In genomic region chr3:89061696-89062095, GRCm38 (mm10) we compare ENCODE assay signal across 21 mouse cellular contexts. TPM values are rescaled to one million over a fixed set of nuclear protein-coding genes. Genes with fewer than 3 reads are reported as not detected.
"Had no signal": no experiment of that assay in that cellular context is flagged by ENCODE, and none has a peak within 500 bp of the region (broad histone marks: within the 10 kb centered on the region; RNA-seq: fewer than 3 reads in every experiment).

No protein-coding gene starts in this region.

- H3K4me2 ChIP-seq: limb, embryonic 12.5 days; liver, embryonic 13.5 days; lung, embryonic 15.5 days; midbrain, embryonic 15.5 days; neural tube, embryonic 12.5 days; stomach, embryonic 15.5 days had no signal

- DNase-seq: kidney, postnatal 36 days; layer of hippocampus, adult 9-11 months; layer of hippocampus, postnatal 36 days; liver; liver, embryonic 13.5 days; liver, postnatal 0 days; right cerebral cortex, postnatal 4 days; spleen, adult 18-20 months; thymus, postnatal 36 days had no signal

- H3K4me3 ChIP-seq: limb, embryonic 12.5 days; liver, embryonic 13.5 days; lung, embryonic 15.5 days; midbrain, embryonic 15.5 days; neural tube, embryonic 12.5 days; stomach, embryonic 15.5 days had no signal

- H3K4me1 ChIP-seq: limb, embryonic 12.5 days; liver, embryonic 13.5 days; lung, embryonic 15.5 days; midbrain, embryonic 15.5 days; neural tube, embryonic 12.5 days; stomach, embryonic 15.5 days had no signal

- ATAC-seq: liver, postnatal 0 days; midbrain, embryonic 15.5 days had no signal

- H3K9me3 ChIP-seq: limb, embryonic 12.5 days; liver, embryonic 13.5 days; lung, embryonic 15.5 days; midbrain, embryonic 15.5 days; neural tube, embryonic 12.5 days; stomach, embryonic 15.5 days had no signal

- H3K9ac ChIP-seq: limb, embryonic 12.5 days; liver, embryonic 13.5 days; liver, postnatal 0 days; lung, embryonic 15.5 days; midbrain, embryonic 15.5 days; neural tube, embryonic 12.5 days; stomach, embryonic 15.5 days had no signal

- H3K27me3 ChIP-seq: limb, embryonic 12.5 days; liver, embryonic 13.5 days; lung, embryonic 15.5 days; midbrain, embryonic 15.5 days; neural tube, embryonic 12.5 days; stomach, embryonic 15.5 days had no signal

- H3K27ac ChIP-seq: limb, embryonic 12.5 days; liver, embryonic 13.5 days; lung, embryonic 15.5 days; midbrain, embryonic 15.5 days; neural tube, embryonic 12.5 days; stomach, embryonic 15.5 days had no signal

RNA-seq across cellular contexts. Expression of gene Gm43738, which starts 39.2 kb away (rescaled TPM):
- total RNA-seq: layer of hippocampus, adult 18-20 months; layer of hippocampus, postnatal 36 days; megakaryocyte-erythroid progenitor cell, adult 5-6 weeks; monocyte, adult 5-6 weeks; neutrophil, adult 5-6 weeks had no signal
- polyA plus RNA-seq: kidney, embryonic 16.5 days; liver, embryonic 13.5 days; liver, postnatal 0 days; midbrain, embryonic 15.5 days; neural tube, embryonic 12.5 days; stomach, embryonic 15.5 days; testis, adult 2 months; thymus, postnatal 0 days had no signal
